Mouse (Mus musculus) cerebellum, postnatal 4 days (tissue): ENCODE data around the gene Clic5.

ENCODE experiments used
- DNase-seq, 2 experiments: peaks; one replicate each; pipeline ENCODE4 v3.0.0; 2022; ENCODE audit warnings: low spot score in 2 of 2, mixed read lengths in 1 of 2

Gene Clic5

GRCm38 (mm10) chr17:44192981-44193380 lies 4.6 kb downstream of the Clic5 start:
- DNase-seq, result no peak

- DNase-seq, result no peak
Observed at GRCm38 (mm10) chr17:44199158-44199557, 10.8 kb downstream of the Clic5 start.

GRCm38 (mm10) chr17:44202952-44203351 lies 14.6 kb downstream of the Clic5 start:
- DNase-seq, result no peak

GRCm38 (mm10) chr17:44204787-44205186 lies 16.4 kb downstream of the Clic5 start:
- DNase-seq, result no peak

GRCm38 (mm10) chr17:44205562-44205961 lies 17.2 kb downstream of the Clic5 start:
- no peak for DNase-seq

GRCm38 (mm10) chr17:44208900-44209299 lies 20.5 kb downstream of the Clic5 start:
- DNase-seq, result no peak

GRCm38 (mm10) chr17:44212960-44213619 lies 24.7 kb downstream of the Clic5 start:
- no peak for DNase-seq

GRCm38 (mm10) chr17:44215196-44215799 lies 26.9 kb downstream of the Clic5 start:
- no peak for DNase-seq

- DNase-seq, result no peak
Observed at GRCm38 (mm10) chr17:44217185-44217584, 28.8 kb downstream of the Clic5 start.

DNA sequence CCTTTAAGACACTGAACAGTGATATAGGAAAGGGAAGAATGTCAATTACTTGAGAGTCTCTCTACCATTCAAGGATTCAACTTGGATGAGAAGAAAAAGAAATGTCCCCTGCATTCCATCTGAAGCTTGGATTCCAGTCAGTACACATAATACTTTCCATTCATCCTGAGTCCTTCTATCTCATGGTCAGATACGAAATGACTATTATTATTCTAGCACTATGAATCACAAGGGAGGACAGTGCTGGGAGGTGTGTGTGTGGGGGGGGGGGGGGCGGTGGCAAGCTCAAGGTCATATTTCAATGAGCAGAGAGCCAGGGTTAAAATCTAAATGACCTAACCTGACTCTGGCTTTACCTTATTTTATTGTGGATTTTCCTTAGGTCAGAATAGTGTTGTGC lies 31.6 kb downstream of the Clic5 start:
- DNase-seq, result no peak

GRCm38 (mm10) chr17:44228428-44228827 lies 40.0 kb downstream of the Clic5 start:
- no peak for DNase-seq

DNA sequence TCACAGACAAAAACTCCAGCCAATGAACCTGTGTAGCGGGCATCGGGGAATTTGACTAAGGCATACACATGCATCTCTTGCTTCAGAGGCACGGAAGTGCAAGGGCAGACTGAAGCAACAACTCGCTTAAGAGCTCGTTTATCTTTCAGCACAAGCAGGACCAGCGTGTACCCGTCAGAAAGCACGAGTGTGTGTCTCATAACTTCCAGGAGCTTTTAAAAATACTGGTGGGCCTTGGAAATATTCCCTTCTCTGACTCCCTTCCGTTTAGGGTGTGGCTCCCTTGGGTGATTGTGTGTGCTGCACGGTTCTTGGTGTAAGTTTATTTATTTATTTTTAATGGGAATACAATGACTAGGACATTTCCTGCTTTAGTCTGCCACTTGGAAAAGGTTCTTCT lies 41.7 kb downstream of the Clic5 start:
- no peak for DNase-seq

- DNase-seq, result no peak
Observed at GRCm38 (mm10) chr17:44239030-44239721, 50.8 kb downstream of the Clic5 start.

GRCm38 (mm10) chr17:44240742-44241141 lies 52.4 kb downstream of the Clic5 start:
- DNase-seq, result no peak

- no peak for DNase-seq
Observed at GRCm38 (mm10) chr17:44244096-44244495, 55.7 kb downstream of the Clic5 start.

DNA sequence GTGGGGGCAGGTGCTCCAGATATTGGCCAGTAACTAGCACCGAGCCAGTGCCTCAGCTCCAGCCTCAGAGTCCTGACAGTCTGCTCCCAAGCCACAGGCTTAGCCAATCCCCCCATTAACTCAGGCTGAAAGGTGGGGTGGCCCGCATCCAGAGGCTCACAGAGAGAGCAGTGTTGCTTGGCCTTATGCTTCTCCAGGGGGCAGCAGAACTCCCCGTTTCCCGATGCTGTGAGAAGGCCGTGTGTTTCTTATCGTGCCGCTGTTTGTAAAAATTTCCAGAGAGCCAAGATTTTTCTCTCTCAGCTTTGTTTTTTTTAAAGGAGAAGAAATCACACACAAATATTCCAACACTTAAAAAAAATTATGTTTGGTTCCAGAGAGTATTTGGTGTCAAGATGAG lies 56.2 kb downstream of the Clic5 start:
- DNase-seq, result no peak

DNA sequence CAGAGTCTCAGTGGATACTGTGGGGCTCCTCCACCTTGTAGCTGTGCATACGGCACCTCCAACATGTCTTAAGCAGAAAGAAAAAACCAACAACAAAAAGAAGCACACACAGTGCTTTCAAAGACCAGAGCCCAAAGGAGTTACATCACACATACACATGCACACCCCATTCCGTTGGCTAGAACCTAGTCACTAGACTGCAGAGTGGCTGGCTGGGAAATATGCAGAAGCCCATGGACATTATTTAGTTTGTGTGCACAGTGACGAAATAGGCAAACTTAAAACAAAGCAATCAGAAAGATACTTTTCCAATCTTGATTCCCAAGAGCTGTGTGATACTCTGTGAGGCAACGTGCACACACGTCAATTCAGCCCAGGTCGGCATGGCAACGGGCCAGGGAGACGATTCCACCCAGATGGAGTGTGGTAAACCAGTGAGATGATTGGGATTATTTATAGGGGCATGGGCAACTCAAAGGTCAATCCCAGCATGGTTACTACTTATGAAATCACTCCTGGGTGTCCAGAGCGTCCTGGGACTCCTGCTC lies 57.8 kb downstream of the Clic5 start:
- no peak for DNase-seq

DNA sequence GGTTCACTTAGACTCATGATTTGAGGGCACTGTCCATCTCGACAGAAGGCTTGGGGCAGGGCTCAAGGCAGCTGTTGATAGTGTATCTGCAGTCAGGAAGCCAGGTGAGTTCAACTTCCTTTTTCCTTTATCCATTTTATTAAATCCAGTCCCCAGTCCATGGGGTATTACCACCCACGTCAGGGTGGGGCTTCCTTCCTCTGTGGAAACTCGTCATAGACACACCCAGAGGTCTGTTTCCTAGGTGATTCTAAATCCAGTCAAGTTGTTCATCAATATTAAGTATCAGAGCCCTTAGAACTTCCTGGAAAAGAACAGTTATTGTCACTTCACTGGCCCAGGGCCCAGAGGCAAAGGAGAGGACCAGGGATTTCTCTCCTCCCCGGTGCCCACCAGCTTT lies 61.2 kb downstream of the Clic5 start:
- DNase-seq, result no peak

DNA sequence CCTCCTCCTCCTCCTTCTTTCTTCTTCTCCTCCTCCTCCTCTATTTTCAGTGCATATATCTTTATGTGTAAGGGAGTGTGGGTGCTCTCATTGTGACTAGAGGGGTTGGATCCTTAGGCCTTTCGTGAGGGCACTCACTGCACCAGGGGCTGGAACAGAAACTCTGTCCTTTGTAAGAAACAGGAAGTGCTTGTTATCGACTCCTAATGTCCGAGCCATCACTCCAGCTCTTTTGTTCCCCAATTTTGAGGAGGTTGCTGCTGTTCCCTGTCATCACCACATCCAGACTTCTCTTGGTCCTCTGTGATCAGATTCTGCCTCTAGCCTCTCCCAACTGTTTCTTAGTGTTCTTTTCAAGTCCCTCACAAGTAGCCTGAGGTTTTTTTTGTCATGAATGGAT lies 64.3 kb downstream of the Clic5 start:
- no peak for DNase-seq

GRCm38 (mm10) chr17:44254698-44255097 lies 66.3 kb downstream of the Clic5 start:
- DNase-seq, result no peak

DNA sequence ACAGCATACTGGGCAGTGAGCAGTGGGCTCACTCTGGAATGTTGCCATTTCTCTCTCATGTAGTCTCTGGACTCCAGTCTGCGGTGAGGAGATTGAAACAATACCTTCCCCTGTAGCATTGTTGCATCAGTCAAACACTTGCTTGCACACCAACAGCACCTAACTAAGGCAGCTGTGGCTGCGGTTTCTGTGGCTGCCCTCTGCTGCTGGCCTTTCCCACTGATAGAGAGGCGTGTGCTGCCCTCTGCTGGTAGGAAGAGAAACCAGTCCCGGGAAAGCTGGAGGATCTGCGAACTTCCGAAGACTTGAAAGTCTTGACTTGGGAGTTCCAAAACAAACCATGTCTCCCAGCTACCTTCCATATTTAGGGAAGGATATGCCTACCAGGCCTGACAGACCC lies 68.2 kb downstream of the Clic5 start:
- peak; percentile 37 to 73 for DNase-seq

- DNase-seq, result no peak
Observed at GRCm38 (mm10) chr17:44259245-44259644, 70.9 kb downstream of the Clic5 start.
